Mouse (Mus musculus) forebrain, embryonic 13.5 days (tissue): Measurements from ENCODE around the gene Tsga10. TPM values are rescaled to one million over a fixed set of nuclear protein-coding genes. Genes with fewer than 3 reads are reported as not detected.
"Not testable (repeated sequence)": the region's sequence is repeated elsewhere in the genome, so short reads cannot be mapped to it uniquely, and the experiment has no call there.

Experiments used
- ATAC-seq: fragments of 200-750 bp; cut with Nextera tagmentation; 2 replicates; pipeline ENCODE4 v1.8.0; 2017
- H3K27ac ChIP-seq: fragments of 300-500 bp; sonication (generic); 2 replicates; pipeline ENCODE4 v1.5.1; 2015; ENCODE audit warnings: inconsistent platforms, mild to moderate bottlenecking, moderate library complexity
- H3K27me3 ChIP-seq: fragments of 300-500 bp; sonication (generic); 2 replicates; pipeline ENCODE4 v1.6.1; 2015; ENCODE audit warnings: mild to moderate bottlenecking, inconsistent platforms
- H3K36me3 ChIP-seq: fragments of 300-500 bp; sonication (generic); 2 replicates; pipeline ENCODE4 v1.6.1; 2015; ENCODE audit warnings: mild to moderate bottlenecking, inconsistent platforms; ENCODE audit not compliant: poor library complexity, severe bottlenecking
- H3K4me1 ChIP-seq: fragments of 300-500 bp; sonication (generic); 2 replicates; pipeline ENCODE4 v1.6.1; 2015; ENCODE audit warnings: inconsistent platforms
- H3K4me2 ChIP-seq: fragments of 300-500 bp; sonication (generic); 2 replicates; pipeline ENCODE4 v1.6.1; 2015; ENCODE audit warnings: inconsistent platforms, mild to moderate bottlenecking, moderate library complexity
- H3K4me3 ChIP-seq: fragments of 300-500 bp; sonication (generic); 2 replicates; pipeline ENCODE4 v1.5.1; 2015; ENCODE audit warnings: mild to moderate bottlenecking, inconsistent platforms
- H3K9ac ChIP-seq: fragments of 300-500 bp; sonication (generic); 2 replicates; pipeline ENCODE4 v1.6.1; 2015; ENCODE audit warnings: mild to moderate bottlenecking, inconsistent platforms
- H3K9me3 ChIP-seq: fragments of 300-500 bp; sonication (generic); replicated peaks from 2 replicates; pipeline ENCODE4 v1.6.1; 2016; ENCODE audit warnings: inconsistent platforms
- WGBS: fragments of 180-500 bp; shearing (Covaris S2); methylation state at CpG from one replicate; pipeline ENCODE4 v1.1.7; 2015; 5-methylcytosine and 5-hydroxymethylcytosine counted together
- polyA plus RNA-seq: library from polyadenylated mRNA; unstranded; fragments of >200 nt; fragmentation: Nextera tagmentation; extraction: Ambion mirVana; gene quantifications from 2 replicates; pipeline ENCODE4 v1.2.1, GENCODE M21; 2015

Tsga10 gene
- polyA plus RNA-seq, 1 experiment from 2014 or later: 21.3 TPM

GRCm38 (mm10) chr1:37734841-37735240 is 131.4 kb downstream of the Tsga10 start:
- Histone ChIP-seq H3K27me3 (no peaks in the 10 kb centered on the region), H3K4me2 (no peak overlapping the region), H3K4me1 (no peaks in the 10 kb centered on the region), H3K27ac (no peak overlapping the region), H3K4me3 (no peak overlapping the region), H3K9ac (no peak overlapping the region), H3K9me3 (no peaks in the 10 kb centered on the region), H3K36me3 (no peaks in the 10 kb centered on the region)
- ATAC-seq: no peak
- WGBS: 77% methylated on average over 7 of the region's 7 CpGs

DNA sequence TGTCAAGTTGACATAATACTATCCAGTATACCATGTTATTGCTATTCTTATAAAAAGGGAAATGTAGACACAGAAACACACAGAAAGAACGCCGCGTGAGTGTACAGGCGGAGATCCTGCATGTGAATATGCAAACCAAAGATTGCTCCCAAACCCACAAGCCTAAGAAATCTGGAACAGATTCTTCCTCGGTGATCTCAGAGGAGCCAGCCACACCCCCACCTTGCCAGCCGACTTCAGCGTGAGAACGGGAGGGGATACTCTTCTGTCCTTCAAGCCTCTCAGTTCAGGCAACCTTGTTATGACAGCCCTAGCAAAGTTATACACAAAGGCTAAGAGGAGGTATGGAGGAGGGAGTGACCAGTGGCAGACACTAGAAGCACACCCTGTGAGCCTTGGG is 136.9 kb downstream of the Tsga10 start:
- H3K36me3 ChIP-seq: no peaks in the 10 kb centered on the region
- no peaks in the 10 kb centered on the region for H3K27me3 ChIP-seq
- no peak overlapping the region for H3K4me2 ChIP-seq
- WGBS: 93% methylated on average over 8 of the region's 8 CpGs
- no peak overlapping the region for H3K4me3 ChIP-seq
- H3K9ac ChIP-seq: no peak overlapping the region
- no peak for ATAC-seq
- no peaks in the 10 kb centered on the region for H3K4me1 ChIP-seq
- no peak overlapping the region for H3K27ac ChIP-seq
- H3K9me3 ChIP-seq: no peaks in the 10 kb centered on the region

DNA sequence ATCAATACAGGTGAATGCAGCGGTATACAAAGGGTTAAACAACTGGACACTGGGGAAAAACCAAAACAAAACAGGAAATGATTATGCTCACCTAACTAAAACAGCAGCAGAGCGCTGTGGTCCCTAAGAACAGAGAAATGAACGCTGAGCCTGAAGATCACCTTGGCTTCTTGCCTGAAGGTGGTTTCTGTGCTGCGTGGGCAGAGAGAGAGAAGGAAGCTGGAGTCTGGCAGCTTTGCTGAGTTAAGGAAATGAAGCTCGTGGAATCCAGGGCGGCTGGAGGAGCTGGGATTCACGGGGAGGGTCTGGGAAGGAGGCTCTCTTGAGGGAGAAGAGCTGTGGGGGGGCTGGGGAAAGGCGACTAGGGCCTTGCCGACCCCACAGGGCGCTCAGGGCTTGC is 138.2 kb downstream of the Tsga10 start:
- H3K9me3 ChIP-seq: no peaks in the 10 kb centered on the region
- 74% methylated on average over 10 of the region's 10 CpGs for WGBS
- H3K36me3 ChIP-seq: no peaks in the 10 kb centered on the region
- no peak overlapping the region for H3K4me2 ChIP-seq
- no peak overlapping the region for H3K27ac ChIP-seq
- H3K27me3 ChIP-seq: 0 out of 2 replicates have a peak, but pooled peaks cover 2% of the 10 kb centered on the region
- no peak overlapping the region for H3K9ac ChIP-seq
- H3K4me1 ChIP-seq: no peaks in the 10 kb centered on the region
- no peak for ATAC-seq
- no peak overlapping the region for H3K4me3 ChIP-seq

GRCm38 (mm10) chr1:37727186-37727585 is 139.0 kb downstream of the Tsga10 start:
- WGBS: 85% methylated on average over 8 of the region's 8 CpGs
- no peak overlapping the region for H3K27ac ChIP-seq
- no peak for ATAC-seq
- 0 out of 2 replicates have a peak, but pooled peaks cover 2% of the 10 kb centered on the region for H3K27me3 ChIP-seq
- H3K36me3 ChIP-seq: no peaks in the 10 kb centered on the region
- H3K9me3 ChIP-seq: no peaks in the 10 kb centered on the region
- no peaks in the 10 kb centered on the region for H3K4me1 ChIP-seq
- no peak overlapping the region for H3K4me3 ChIP-seq
- H3K4me2 ChIP-seq: no peak overlapping the region
- H3K9ac ChIP-seq: no peak overlapping the region

GRCm38 (mm10) chr1:37726426-37726825 is 139.8 kb downstream of the Tsga10 start:
- H3K27ac ChIP-seq: no peak overlapping the region
- H3K9ac ChIP-seq: no peak overlapping the region
- WGBS: 82% methylated on average over 8 of the region's 8 CpGs
- no peaks in the 10 kb centered on the region for H3K9me3 ChIP-seq
- no peak overlapping the region for H3K4me3 ChIP-seq
- peaks cover 6% of the 10 kb centered on the region; the same call in 1 of the 2 replicates for H3K27me3 ChIP-seq
- no peak for ATAC-seq
- no peaks in the 10 kb centered on the region for H3K4me1 ChIP-seq
- no peak overlapping the region for H3K4me2 ChIP-seq
- no peaks in the 10 kb centered on the region for H3K36me3 ChIP-seq

- Histone ChIP-seq H3K36me3 (no peaks in the 10 kb centered on the region), H3K4me1 (no peaks in the 10 kb centered on the region), H3K27ac (no peak overlapping the region), H3K27me3 (peaks cover 10% of the 10 kb centered on the region), H3K4me3 (no peak overlapping the region), H3K9me3 (no peaks in the 10 kb centered on the region), H3K4me2 (no peak overlapping the region), H3K9ac (no peak overlapping the region)
- 68% methylated on average over 12 of the region's 12 CpGs for WGBS
- no peak; the same call in 1 of the 2 replicates for ATAC-seq
These were observed 140.3 kb downstream of the Tsga10 start for GRCm38 (mm10) chr1:37725880-37726279.

DNA sequence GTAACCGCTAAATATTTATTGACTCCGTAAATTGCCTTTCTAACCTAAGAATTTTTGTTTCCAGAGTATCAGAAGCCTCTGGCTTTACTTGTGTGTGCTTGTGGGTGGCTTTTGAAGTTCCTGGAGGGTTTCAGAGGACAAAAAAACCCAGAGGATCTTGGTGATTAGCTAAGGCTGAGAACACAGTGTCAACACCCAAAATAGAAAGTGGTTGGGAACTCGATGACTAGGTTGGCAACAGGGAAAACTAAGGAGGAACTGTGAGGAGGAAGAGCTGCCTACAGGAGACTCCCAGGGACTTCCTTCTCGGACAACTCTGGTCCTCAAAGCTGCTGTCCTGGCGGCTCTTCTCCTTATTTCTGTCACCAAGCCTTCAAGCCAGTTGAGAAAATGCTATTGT is 145.1 kb downstream of the Tsga10 start:
- Histone ChIP-seq H3K4me2 (no peak overlapping the region), H3K36me3 (no peaks in the 10 kb centered on the region), H3K4me1 (peaks cover 9% of the 10 kb centered on the region), H3K9me3 (no peaks in the 10 kb centered on the region), H3K4me3 (no peak overlapping the region), H3K27ac (no peak overlapping the region), H3K9ac (no peak overlapping the region), H3K27me3 (peaks cover 42% of the 10 kb centered on the region)
- no peak for ATAC-seq
- 79% methylated on average over 5 of the region's 5 CpGs for WGBS

DNA sequence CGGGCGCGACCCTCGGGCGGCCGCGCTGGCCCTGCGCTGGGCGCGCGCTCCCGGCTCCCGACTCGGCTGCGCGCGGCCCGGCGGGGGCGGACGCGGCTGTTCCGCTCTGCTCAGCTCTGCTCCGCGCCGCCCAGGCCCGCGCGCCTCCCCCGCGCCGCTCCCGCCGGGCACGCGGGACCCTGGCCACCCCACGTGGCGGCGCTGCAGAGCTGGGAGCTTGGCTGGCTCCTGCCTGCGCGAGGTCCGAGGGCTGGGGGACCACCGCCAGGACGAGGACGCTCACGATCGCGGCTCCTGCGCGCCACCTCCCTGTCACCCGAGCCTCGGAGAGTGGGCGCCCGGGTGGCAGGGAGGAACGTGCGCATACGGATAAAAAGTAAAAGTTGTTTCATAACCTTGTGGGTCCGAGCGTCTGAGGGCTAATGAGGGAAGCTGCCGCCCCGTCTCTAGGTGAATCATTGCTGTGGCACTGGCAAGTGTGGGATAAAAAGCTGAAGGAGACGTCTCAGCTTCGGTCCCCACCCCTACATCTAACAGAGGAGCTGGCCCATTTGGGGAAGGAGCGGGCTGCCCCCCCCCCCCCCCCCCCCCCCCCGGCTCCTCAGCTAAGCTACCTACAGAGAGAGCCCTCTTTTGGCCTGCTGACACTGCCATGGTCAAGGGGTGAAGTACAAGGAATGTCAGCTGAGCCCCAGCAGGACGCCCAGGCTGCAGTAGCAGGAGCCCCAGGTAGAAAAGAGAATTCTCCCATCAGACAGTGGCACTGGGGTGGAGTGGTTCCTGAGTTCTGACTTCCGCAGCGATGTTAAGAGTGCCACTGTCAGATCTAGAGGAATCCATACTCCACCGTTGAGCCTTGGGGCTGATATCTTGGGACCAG is 146.2 kb downstream of the Tsga10 start, which contains the start of gene 2010300C02Rik:
2010300C02Rik (minus strand) TSS at position 325 of the 880 bp plus-strand sequence.
- Histone ChIP-seq H3K36me3 (no peaks in the 10 kb centered on the region), H3K9me3 (no peaks in the 10 kb centered on the region), H3K27ac (no peak within 1 kb of the TSS), H3K4me2 (peak within 1 kb of the TSS; percentile 94), H3K27me3 (peaks cover 42% of the 10 kb centered on the region), H3K4me3 (peak within 1 kb of the TSS; percentile 61), H3K4me1 (peaks cover 9% of the 10 kb centered on the region), H3K9ac (peak within 1 kb of the TSS; percentile 64)
- ATAC-seq: peak; percentile 93
- WGBS: 1% methylated on average over 38 of the region's 69 CpGs

- 5% methylated on average over 44 of the region's 49 CpGs for WGBS
- no peaks in the 10 kb centered on the region for H3K36me3 ChIP-seq
- peaks cover 41% of the 10 kb centered on the region for H3K27me3 ChIP-seq
- peak overlapping the region; percentile 94 for H3K4me2 ChIP-seq
- H3K4me3 ChIP-seq: peak overlapping the region; percentile 61
- H3K9ac ChIP-seq: peak overlapping the region; percentile 64
- peak; percentile 78 for ATAC-seq
- peaks cover 9% of the 10 kb centered on the region for H3K4me1 ChIP-seq
- no peak overlapping the region for H3K27ac ChIP-seq
- H3K9me3 ChIP-seq: no peaks in the 10 kb centered on the region
These were observed 147.1 kb downstream of the Tsga10 start for GRCm38 (mm10) chr1:37719030-37719723.

- Histone ChIP-seq H3K4me3 (no peak overlapping the region), H3K9ac (no peak overlapping the region), H3K27ac (no peak overlapping the region), H3K36me3 (no peaks in the 10 kb centered on the region), H3K4me1 (peaks cover 9% of the 10 kb centered on the region), H3K27me3 (peaks cover 40% of the 10 kb centered on the region), H3K9me3 (no peaks in the 10 kb centered on the region), H3K4me2 (no peak overlapping the region)
- WGBS: 52% methylated on average over 7 of the region's 7 CpGs
- ATAC-seq: no peak
These were observed 147.7 kb downstream of the Tsga10 start for GRCm38 (mm10) chr1:37718516-37718915.

DNA sequence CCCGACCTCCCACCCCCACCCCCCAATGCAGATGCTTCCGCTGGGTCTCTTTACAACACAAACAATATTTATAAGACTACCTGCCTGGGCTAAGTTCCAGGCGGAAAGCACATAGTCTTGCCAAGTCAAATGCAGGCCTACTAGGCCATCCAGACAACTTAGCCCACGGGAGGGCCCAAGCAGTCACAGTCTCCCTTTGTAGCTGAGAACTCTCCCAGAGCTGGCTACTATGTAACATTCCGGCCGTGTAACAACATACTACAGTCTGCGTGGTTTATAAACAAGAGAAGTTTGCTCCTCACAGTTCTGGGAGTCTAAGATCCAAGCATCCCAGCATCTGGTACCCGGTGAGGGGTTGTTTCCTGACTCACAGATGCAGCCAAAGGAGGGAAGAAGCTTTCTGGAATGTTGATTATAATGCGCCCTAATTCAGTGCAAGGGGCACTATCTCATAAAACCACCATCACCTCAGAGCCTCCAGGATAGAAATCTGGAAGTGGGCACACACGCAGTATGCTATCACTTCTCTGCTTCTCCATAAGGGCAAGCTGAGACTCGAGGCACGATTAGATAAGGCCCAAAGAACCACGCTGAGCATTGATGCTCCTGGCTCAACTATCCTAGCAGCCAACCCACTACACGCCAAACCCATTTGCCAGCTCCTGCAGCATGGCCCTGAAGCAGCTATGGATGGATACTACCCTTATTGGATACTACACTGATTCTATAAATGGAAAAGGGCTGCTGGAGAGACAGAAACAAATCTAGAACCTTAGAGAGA is 148.6 kb downstream of the Tsga10 start:
- Histone ChIP-seq H3K36me3 (no peaks in the 10 kb centered on the region), H3K9me3 (no peaks in the 10 kb centered on the region), H3K4me1 (peaks cover 9% of the 10 kb centered on the region), H3K4me3 (no peak overlapping the region), H3K9ac (no peak overlapping the region), H3K27ac (no peak overlapping the region), H3K4me2 (no peak overlapping the region), H3K27me3 (peaks cover 40% of the 10 kb centered on the region)
- ATAC-seq: no peak
- 84% methylated on average over 14 of the region's 14 CpGs for WGBS

GRCm38 (mm10) chr1:37712357-37712737 is 153.9 kb downstream of the Tsga10 start:
- not testable (repeated sequence) for H3K4me3 ChIP-seq, H3K27ac ChIP-seq, H3K27me3 ChIP-seq, H3K4me2 ChIP-seq, H3K36me3 ChIP-seq, H3K9me3 ChIP-seq, ATAC-seq, H3K9ac ChIP-seq, H3K4me1 ChIP-seq
- 85% methylated on average over 4 of the region's 4 CpGs for WGBS
